Mouse (Mus musculus): ENCODE measurements around the gene 1700016K19Rik.

DNA sequence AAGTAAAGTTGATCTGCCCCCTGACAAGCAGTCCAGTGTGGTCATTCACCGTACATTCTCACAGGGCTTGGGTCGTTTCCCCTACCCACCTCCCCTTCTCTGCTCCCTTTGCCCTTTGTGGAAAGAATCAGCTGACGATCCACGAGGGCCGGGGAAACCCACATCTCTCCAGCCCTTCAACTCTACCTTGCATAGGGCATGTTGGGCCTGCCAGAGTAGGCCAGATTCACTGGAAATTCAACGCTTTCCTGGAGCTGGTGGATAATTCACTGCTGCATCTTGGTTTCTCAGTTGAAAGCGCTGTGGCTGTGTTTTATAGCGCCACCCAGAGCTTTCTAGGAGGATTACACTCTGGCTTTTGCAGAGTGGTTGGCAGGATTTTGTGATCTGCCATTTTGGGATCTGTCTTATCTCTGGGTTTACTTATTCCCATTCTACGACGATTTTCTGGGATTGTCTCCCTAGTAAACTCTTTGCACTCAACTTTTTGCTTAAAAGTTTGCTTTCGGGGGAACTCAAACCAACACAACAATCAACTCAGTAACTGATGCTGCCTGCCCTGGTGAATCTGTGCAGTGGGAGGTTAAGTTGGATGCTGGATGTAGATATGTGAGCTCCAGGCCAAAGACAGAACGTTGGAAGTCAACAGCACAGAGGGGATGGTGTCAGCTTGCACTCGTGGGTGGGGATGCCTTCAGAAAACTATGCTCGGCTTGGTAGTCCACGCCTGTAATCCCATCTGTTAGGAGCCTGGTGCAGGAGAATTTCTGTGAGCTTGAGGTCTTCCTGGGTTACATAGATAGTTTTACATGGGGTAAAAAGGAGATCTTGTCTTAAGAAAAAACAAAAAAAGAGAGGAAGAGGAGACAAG is 8.5 kb upstream of the 1700016K19Rik start:
- no peak for TF ChIP-seq CEBPB (IDR thresholded peaks at IDR 0.05; ENCODE audit: low read depth)
- TF ChIP-seq CTCF (IDR thresholded peaks at IDR 0.05; ENCODE audit: control insufficient read depth, insufficient read depth, insufficient read length): no peak
- no peak for TF ChIP-seq USF1 (IDR thresholded peaks at IDR 0.05; ENCODE audit: low read depth)
- no peak for TF ChIP-seq MYOD1 (IDR thresholded peaks at IDR 0.05; ENCODE audit: control insufficient read depth, insufficient read length, low read depth)
- TF ChIP-seq MAX (IDR thresholded peaks at IDR 0.05): no peak
- no peak for TF ChIP-seq MYOG (IDR thresholded peaks at IDR 0.05; ENCODE audit: control insufficient read depth, extremely low read depth, insufficient read length)
- no peak for TF ChIP-seq FOSL1 (IDR thresholded peaks at IDR 0.05; ENCODE audit: insufficient read depth, low read length, poor library complexity, severe bottlenecking)

Measured in C2C12 (cell line).